Mouse (Mus musculus): ENCODE data around the gene Paqr7.

DNA sequence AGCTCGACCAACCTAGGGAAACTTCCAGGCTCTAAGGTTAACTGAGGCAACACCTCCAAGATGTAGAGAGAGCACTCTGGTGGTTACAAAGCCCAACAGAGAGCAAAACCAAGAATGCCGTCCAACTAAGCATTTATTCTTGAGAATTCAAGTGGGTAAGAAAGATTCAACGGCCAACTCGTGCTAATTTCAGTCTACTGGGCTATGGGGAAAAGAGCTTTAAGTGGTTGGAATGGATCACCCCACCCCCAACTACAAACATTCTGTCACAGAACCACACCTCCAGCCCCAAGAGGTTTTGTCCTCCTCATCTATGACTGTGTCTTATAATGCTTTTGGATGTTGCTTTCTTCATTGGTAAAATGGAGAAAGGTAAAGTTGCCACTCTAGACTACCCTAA, 36.4 kb downstream of the Paqr7 start:
- TF ChIP-seq POLR2A (IDR thresholded peaks at IDR 0.05; ENCODE audit: extremely low read depth, insufficient read depth, low read length) (no peak), CTCF (IDR thresholded peaks at IDR 0.05; ENCODE audit: extremely low read depth, insufficient read depth, low read length) (no peak)

Measured in cortical plate, adult 2 months (tissue).